In the genomic region with DNA sequence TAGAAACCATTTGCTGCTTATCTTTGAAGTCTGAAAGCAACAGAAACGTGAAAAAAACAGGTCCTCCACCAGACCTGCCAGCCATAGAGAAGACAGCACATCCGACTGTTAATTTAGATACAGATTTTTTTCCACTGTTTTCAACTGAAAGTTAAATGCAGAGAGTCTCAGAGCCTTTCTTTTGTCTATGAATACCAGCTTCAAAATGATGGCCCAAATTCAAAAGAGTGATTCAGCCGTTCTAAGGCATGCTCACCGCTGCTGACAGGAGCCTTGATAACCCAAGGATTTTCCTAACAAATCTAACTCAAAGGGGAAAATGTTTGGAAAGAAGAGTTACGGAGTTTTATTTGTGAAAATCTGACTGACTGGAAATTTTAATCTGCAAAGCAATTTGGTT, we compare ENCODE assay signal across 24 mouse cellular contexts.
A peak's percentile ranks its signal among the peaks of the same experiment; 100 is the strongest.
DNase-seq lines count a peak whose midpoint lies in the region; ATAC-seq and TF ChIP-seq lines count a peak whose summit lies in the region.
"Had no signal": no experiment of that assay in that cellular context is flagged by ENCODE, and none has a peak within 500 bp of the region (broad histone marks: within the 10 kb centered on the region; RNA-seq: fewer than 3 reads in every experiment).

No protein-coding gene starts in this region.

- H3K4me2 ChIP-seq in kidney, embryonic 14.5 days (replicated peaks; ENCODE audit: low read depth, low read length), result no peak overlapping the region
- H3K4me2 ChIP-seq: embryonic facial prominence, embryonic 13.5 days; hindbrain, embryonic 12.5 days had no signal

- H3K9ac ChIP-seq in kidney, embryonic 14.5 days (ENCODE audit: low read depth, low read length), result no peak overlapping the region
- H3K9ac ChIP-seq: embryonic facial prominence, embryonic 13.5 days; hindbrain, embryonic 12.5 days had no signal

- H3K36me3 ChIP-seq in kidney, embryonic 14.5 days (ENCODE audit: control insufficient read depth, insufficient read depth, low read length), result no peaks in the 10 kb centered on the region
- H3K36me3 ChIP-seq: embryonic facial prominence, embryonic 13.5 days; forebrain, embryonic 10.5 days; heart, embryonic 10.5 days; hindbrain, embryonic 12.5 days had no signal

- H3K27me3 ChIP-seq in kidney, embryonic 14.5 days (ENCODE audit: control insufficient read depth, insufficient read depth, low read length), result no peaks in the 10 kb centered on the region
- H3K27me3 ChIP-seq: embryonic facial prominence, embryonic 13.5 days; hindbrain, embryonic 12.5 days had no signal

- 70% methylated on average over 5 of the region's 5 CpGs for WGBS in kidney, embryonic 14.5 days

- H3K4me3 ChIP-seq in kidney, embryonic 14.5 days (ENCODE audit: low read length), result no peak overlapping the region
- H3K4me3 ChIP-seq: embryonic facial prominence, embryonic 13.5 days; erythroblast, embryonic 14.5 days; forebrain, embryonic 10.5 days; heart, embryonic 10.5 days; hindbrain, embryonic 12.5 days had no signal

- no peak for TF ChIP-seq CTCF in brain, embryonic 14.5 days (IDR thresholded peaks at IDR 0.05; ENCODE audit: borderline replicate concordance, extremely low read depth, insufficient read depth, insufficient read length)

- no peaks in the 10 kb centered on the region for H3K9me3 ChIP-seq in kidney, embryonic 14.5 days (ENCODE audit: control insufficient read depth, low read length)
- H3K9me3 ChIP-seq: embryonic facial prominence, embryonic 13.5 days; forebrain, embryonic 10.5 days; heart, embryonic 10.5 days; hindbrain, embryonic 12.5 days had no signal

- peak; percentile 53 for DNase-seq in adrenal gland, adult 2 months
- no peak for DNase-seq in adrenal gland, postnatal 4 days (ENCODE audit: low spot score in 2 of 2)
- no peak for DNase-seq in kidney, postnatal 10 days
- DNase-seq in brain, embryonic 14.5 days (ENCODE audit: low read depth), result peak; percentile 6
- no peak for DNase-seq in thymus, adult 18-20 months
- DNase-seq in c-Kit-positive CD71-positive TER-119-positive erythroid progenitor cells, embryonic 14.5 days (ENCODE audit: low spot score), result no peak
- DNase-seq: cerebellum, adult 11-12 months; cerebellum, adult 9-10 months; cerebellum, postnatal 25 days; gastrocnemius, postnatal 10 days; heart, adult 18-20 months; heart, postnatal 4 days; kidney, adult 11 months had no signal

- no peaks in the 10 kb centered on the region for H3K4me1 ChIP-seq in kidney, embryonic 14.5 days (ENCODE audit: control insufficient read depth, insufficient read depth, low read length)
- H3K4me1 ChIP-seq: embryonic facial prominence, embryonic 13.5 days; forebrain, embryonic 10.5 days had no signal

- peak overlapping the region; percentile 8; the same call in 1 of the 2 replicates for H3K27ac ChIP-seq in kidney, embryonic 14.5 days (ENCODE audit: low read depth, low read length)
- H3K27ac ChIP-seq: forebrain, embryonic 10.5 days; heart, embryonic 10.5 days; hindbrain, embryonic 12.5 days had no signal

- no peak for ATAC-seq in kidney, embryonic 14.5 days (ENCODE audit: low FRiP score, low TSS enrichment)
- ATAC-seq: activated CD4-positive, CD25-positive, alpha-beta regulatory T cell, adult 4 months; forebrain, embryonic 14.5 days; hindbrain, embryonic 16.5 days; inflammation-experienced regulatory T-cells, adult 6 months; Patski had no signal

- TF ChIP-seq POLR2A in brain, embryonic 14.5 days (IDR thresholded peaks at IDR 0.05; ENCODE audit: borderline replicate concordance, extremely low read depth, insufficient read depth, insufficient read length, poor library complexity, severe bottlenecking), result no peak

Comparison
In these comparisons a context has a peak if more than half of its experiments do, and no peak if none do; other contexts are left out.
1. DNase-seq: peak in adrenal gland, adult 2 months (single experiment) and brain, embryonic 14.5 days (single experiment); none in adrenal gland, postnatal 4 days (0 of 2), kidney, postnatal 10 days (single experiment), thymus, adult 18-20 months (0 of 2) and c-Kit-positive CD71-positive TER-119-positive erythroid progenitor cells, embryonic 14.5 days (single experiment).